Mouse (Mus musculus) myocyte (in vitro differentiated cells): ENCODE measurements around the gene Cnp.

Experiments used
- MAX ChIP-seq: IDR thresholded peaks from one replicate; pipeline ENCODE4 v1.6.1; 2011; ENCODE audit warnings: low read depth, mild to moderate bottlenecking, control low read depth
- MYOG ChIP-seq, 3 experiments: IDR thresholded peaks; one replicate each; pipeline ENCODE4 v1.6.1; 2011; ENCODE audit warnings: control low read depth in 2 of 3, low read depth in 2 of 3, mild to moderate bottlenecking in 2 of 3; ENCODE audit not compliant: insufficient read length in 2 of 3, control insufficient read depth in 1 of 3, insufficient read depth in 1 of 3
- POLR2A ChIP-seq: IDR thresholded peaks from one replicate; pipeline ENCODE4 v1.6.1; 2011; ENCODE audit warnings: low read depth, mild to moderate bottlenecking, control low read depth, moderate library complexity; ENCODE audit not compliant: insufficient read length
- TCF3 ChIP-seq: IDR thresholded peaks from one replicate; pipeline ENCODE4 v1.6.1; 2011; ENCODE audit warnings: low read depth, control low read depth; ENCODE audit not compliant: insufficient read length
- USF1 ChIP-seq: IDR thresholded peaks from one replicate; pipeline ENCODE4 v1.6.1; 2011; ENCODE audit warnings: low read depth, mild to moderate bottlenecking, control low read depth, moderate library complexity

- no peak for TF ChIP-seq MAX
- no peak for TF ChIP-seq POLR2A
- TF ChIP-seq USF1 = no peak
- no peak for TF ChIP-seq MYOG (IDR thresholded peaks at IDR 0.05; ENCODE audit: control insufficient read depth in 1 of 3, insufficient read depth in 1 of 3, insufficient read length in 2 of 3, low read depth in 2 of 3)
- no peak for TF ChIP-seq TCF3
Observed at GRCm38 (mm10) chr11:100616332-100616731, 41.6 kb downstream of the Cnp start.
